Mouse (Mus musculus) MEL (cell line): ENCODE data around the gene Hacd3. TPM values are rescaled to one million over a fixed set of nuclear protein-coding genes. Genes with fewer than 3 reads are reported as not detected.

ENCODE experiments used
- DNase-seq: peaks from one replicate; pipeline ENCODE4 v3.0.0; 2011; ENCODE audit warnings: low read depth, low spot score
- H3K27ac ChIP-seq: 2 replicates; pipeline ENCODE4 v1.5.1; 2012; ENCODE audit warnings: low read depth, mild to moderate bottlenecking, control low read depth, low read length, moderate library complexity; ENCODE audit not compliant: control insufficient read depth
- H3K27me3 ChIP-seq, 2 experiments: fragments of 150-350 bp in 1 of 2; sonication (generic) in 1 of 2; 2 replicates each; pipeline ENCODE4 v1.6.1; 2012; ENCODE audit warnings: low read length in 2 of 2, mild to moderate bottlenecking in 2 of 2, improper control_type of control experiment in 1 of 2, moderate library complexity in 1 of 2; ENCODE audit not compliant: insufficient read depth in 2 of 2, control insufficient read depth in 1 of 2
- H3K36me3 ChIP-seq, 2 experiments: 2 replicates each; pipeline ENCODE4 v1.6.1; 2012 to 2014; ENCODE audit warnings: low read length in 2 of 2, improper control_type of control experiment in 1 of 2, inconsistent platforms in 1 of 2, mild to moderate bottlenecking in 1 of 2; ENCODE audit not compliant: insufficient read depth in 2 of 2, control insufficient read depth in 1 of 2
- H3K4me1 ChIP-seq, 2 experiments: fragments of 150-350 bp in 1 of 2; sonication (generic) in 1 of 2; 2 replicates each; pipeline ENCODE4 v1.6.1; 2012; ENCODE audit warnings: low read length in 2 of 2, improper control_type of control experiment in 1 of 2, mild to moderate bottlenecking in 1 of 2; ENCODE audit not compliant: insufficient read depth in 2 of 2, control insufficient read depth in 1 of 2
- H3K4me3 ChIP-seq, 2 experiments: fragments of 150-350 bp in 1 of 2; sonication (generic) in 1 of 2; 2 replicates each; pipeline ENCODE4 v1.5.1; 2012; ENCODE audit warnings: low read depth in 2 of 2, low read length in 2 of 2, mild to moderate bottlenecking in 2 of 2, moderate library complexity in 2 of 2, control low read depth in 1 of 2, improper control_type of control experiment in 1 of 2; ENCODE audit not compliant: control insufficient read depth in 1 of 2, insufficient read depth in 1 of 2
- H3K79me2 ChIP-seq: 2 replicates; pipeline ENCODE4 v1.6.1; 2012; ENCODE audit warnings: mild to moderate bottlenecking, low read length, moderate library complexity; ENCODE audit not compliant: control insufficient read depth, poor library complexity, insufficient read depth
- H3K9ac ChIP-seq: 2 replicates; pipeline ENCODE4 v1.6.1; 2012; ENCODE audit warnings: low read depth, mild to moderate bottlenecking, control low read depth, low read length, moderate library complexity; ENCODE audit not compliant: control insufficient read depth, poor library complexity, severe bottlenecking
- H3K9me3 ChIP-seq: fragments of 150-350 bp; sonication (generic); replicated peaks from 2 replicates; pipeline ENCODE4 v1.6.1; 2012; ENCODE audit warnings: mild to moderate bottlenecking, low read length, improper control_type of control experiment, moderate library complexity; ENCODE audit not compliant: insufficient read depth
- BHLHE40 ChIP-seq: IDR thresholded peaks from 2 replicates; pipeline ENCODE4 v1.6.1; 2012; ENCODE audit warnings: low read depth, mild to moderate bottlenecking, inconsistent platforms, low read length, improper control_type of control experiment, borderline replicate concordance
- CHD1 ChIP-seq: IDR thresholded peaks from 2 replicates; pipeline ENCODE4 v1.6.1; 2012; ENCODE audit warnings: low read depth, mild to moderate bottlenecking, inconsistent platforms, low read length, improper control_type of control experiment
- CHD2 ChIP-seq: IDR thresholded peaks from 2 replicates; pipeline ENCODE4 v1.6.1; 2011; ENCODE audit warnings: low read length, improper control_type of control experiment
- CTCF ChIP-seq, 3 experiments: IDR thresholded peaks in 2 of 3; conservative IDR thresholded peaks in 1 of 3; 2 replicates each; pipeline ENCODE4 v1.5.1; 2011 to 2012; ENCODE audit warnings: low read length in 3 of 3, low read depth in 2 of 3, mild to moderate bottlenecking in 2 of 3, improper control_type of control experiment in 1 of 3, inconsistent platforms in 1 of 3, mixed read lengths in 1 of 3, moderate library complexity in 1 of 3; ENCODE audit not compliant: control insufficient read depth in 1 of 3, insufficient read depth in 1 of 3, poor library complexity in 1 of 3, severe bottlenecking in 1 of 3
- E2F4 ChIP-seq: IDR thresholded peaks from 2 replicates; pipeline ENCODE4 v1.6.1; 2011; ENCODE audit warnings: low read depth, low read length, improper control_type of control experiment, borderline replicate concordance
- ETS1 ChIP-seq: IDR thresholded peaks from 2 replicates; pipeline ENCODE4 v1.6.1; 2012; ENCODE audit warnings: low read depth, mild to moderate bottlenecking, inconsistent platforms, low read length, improper control_type of control experiment, moderate library complexity
- GABPA ChIP-seq: IDR thresholded peaks from 2 replicates; pipeline ENCODE4 v1.6.1; 2012; ENCODE audit warnings: low read depth, mild to moderate bottlenecking, inconsistent platforms, low read length, improper control_type of control experiment, moderate library complexity
- HCFC1 ChIP-seq: IDR thresholded peaks from 2 replicates; pipeline ENCODE4 v1.6.1; 2012; ENCODE audit warnings: low read depth, mild to moderate bottlenecking, inconsistent platforms, low read length, improper control_type of control experiment, moderate library complexity
- JUND ChIP-seq: IDR thresholded peaks from 2 replicates; pipeline ENCODE4 v1.6.1; 2011; ENCODE audit warnings: low read depth, mild to moderate bottlenecking, improper control_type of control experiment, low read length
- KAT2A ChIP-seq: conservative IDR thresholded peaks from 2 replicates; pipeline ENCODE4 v1.6.1; 2012; ENCODE audit warnings: low read depth, low read length, improper control_type of control experiment, inconsistent platforms
- MAFK ChIP-seq: IDR thresholded peaks from 2 replicates; pipeline ENCODE4 v1.6.1; 2011; ENCODE audit warnings: low read depth, mild to moderate bottlenecking, low read length, improper control_type of control experiment, borderline replicate concordance
- MAX ChIP-seq: IDR thresholded peaks from 2 replicates; pipeline ENCODE4 v1.6.1; 2011; ENCODE audit warnings: low read length, improper control_type of control experiment
- MAZ ChIP-seq: IDR thresholded peaks from 2 replicates; pipeline ENCODE4 v1.6.1; 2012; ENCODE audit warnings: low read depth, mild to moderate bottlenecking, inconsistent platforms, low read length, improper control_type of control experiment
- MYB ChIP-seq: IDR thresholded peaks from 2 replicates; pipeline ENCODE4 v1.6.1; 2011; ENCODE audit warnings: mild to moderate bottlenecking, low read depth, low read length, improper control_type of control experiment
- POLR2A ChIP-seq, 2 experiments: IDR thresholded peaks; 2 replicates each; pipeline ENCODE4 v1.6.1; 2011 to 2012; ENCODE audit warnings: low read length in 2 of 2, mild to moderate bottlenecking in 2 of 2, control low read depth in 1 of 2, improper control_type of control experiment in 1 of 2, low read depth in 1 of 2, moderate library complexity in 1 of 2; ENCODE audit not compliant: control insufficient read depth in 1 of 2, insufficient read depth in 1 of 2, poor library complexity in 1 of 2
- POLR2AphosphoS5 ChIP-seq: IDR thresholded peaks from 2 replicates; pipeline ENCODE4 v1.6.1; 2012; ENCODE audit warnings: low read depth, borderline replicate concordance, mild to moderate bottlenecking, inconsistent platforms, low read length, moderate library complexity, mixed read lengths
- TAL1 ChIP-seq: IDR thresholded peaks from 2 replicates; pipeline ENCODE4 v1.6.1; 2012; ENCODE audit warnings: mild to moderate bottlenecking, inconsistent platforms, low read length, moderate library complexity, mixed read lengths
- TBP ChIP-seq: IDR thresholded peaks from 2 replicates; pipeline ENCODE4 v1.8.0; 2011; ENCODE audit warnings: low read depth, low read length, improper control_type of control experiment
- TCF12 ChIP-seq: IDR thresholded peaks from 2 replicates; pipeline ENCODE4 v1.6.1; 2014; ENCODE audit warnings: low read depth, mild to moderate bottlenecking, inconsistent platforms, low read length, improper control_type of control experiment, moderate library complexity
- UBTF ChIP-seq: IDR thresholded peaks from 2 replicates; pipeline ENCODE4 v1.6.1; 2012; ENCODE audit warnings: low read depth, mild to moderate bottlenecking, inconsistent platforms, low read length, improper control_type of control experiment, moderate library complexity, borderline replicate concordance; ENCODE audit not compliant: insufficient read depth
- ZC3H11A ChIP-seq: IDR thresholded peaks from 2 replicates; pipeline ENCODE4 v1.6.1; 2012; ENCODE audit warnings: low read depth, mild to moderate bottlenecking, inconsistent platforms, low read length, improper control_type of control experiment
- ZMIZ1 ChIP-seq: IDR thresholded peaks from 2 replicates; pipeline ENCODE4 v1.6.1; 2012; ENCODE audit warnings: low read depth, mild to moderate bottlenecking, inconsistent platforms, low read length, improper control_type of control experiment, moderate library complexity
- polyA plus RNA-seq, 2 experiments: library from polyadenylated mRNA; stranded (reverse) in 1 of 2; unstranded in 1 of 2; fragments of >175 nt in 1 of 2; fragments of >200 nt in 1 of 2; gene quantifications; 2 replicates each; pipeline versions ENCODE4 v1.2.1 to v1.2.4; 2012; ENCODE audit warnings: low replicate concordance in 2 of 2, low read depth in 1 of 2; ENCODE audit not compliant: insufficient read length in 2 of 2, insufficient read depth in 1 of 2, missing spikeins in 1 of 2
- total RNA-seq: library from RNA; depleted of rRNA; stranded (reverse); fragments of 300-350 nt; gene quantifications from 2 replicates; pipeline ENCODE4 v1.2.3, GENCODE M21; 2012

Gene Hacd3
- total and polyA plus RNA-seq, 3 experiments = 47.3 to 340 (median 57.9) TPM

DNA sequence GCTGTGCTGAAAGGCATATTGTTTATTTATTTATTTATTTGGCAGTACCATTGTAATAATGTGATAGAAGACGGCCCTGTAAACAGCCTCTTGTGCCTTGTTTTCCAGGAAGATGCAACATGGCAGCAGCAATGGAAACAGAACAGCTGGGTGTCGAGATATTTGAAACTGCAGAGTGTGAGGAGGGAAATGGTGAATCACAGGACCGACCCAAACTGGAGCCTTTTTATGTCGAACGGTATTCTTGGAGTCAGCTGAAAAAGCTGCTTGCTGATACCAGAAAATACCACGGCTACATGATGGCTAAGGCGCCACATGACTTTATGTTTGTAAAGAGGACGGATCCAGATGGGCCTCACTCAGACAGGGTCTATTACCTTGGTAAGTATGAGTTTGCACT lies 15.4 kb upstream of the Hacd3 start:
- H3K9ac ChIP-seq = no peak overlapping the region
- no peaks in the 10 kb centered on the region for H3K4me1 ChIP-seq
- no peak overlapping the region for H3K27ac ChIP-seq
- no peak overlapping the region for H3K4me3 ChIP-seq
- H3K79me2 ChIP-seq = peaks cover 21% of the 10 kb centered on the region
- TF ChIP-seq HCFC1 = no peak
- TF ChIP-seq MAZ = no peak
- H3K27me3 ChIP-seq = no peaks in the 10 kb centered on the region
- DNase-seq = no peak
- H3K9me3 ChIP-seq = no peaks in the 10 kb centered on the region
- H3K36me3 ChIP-seq = peaks cover 13 to 28% of the 10 kb centered on the region in 2 experiments

DNA sequence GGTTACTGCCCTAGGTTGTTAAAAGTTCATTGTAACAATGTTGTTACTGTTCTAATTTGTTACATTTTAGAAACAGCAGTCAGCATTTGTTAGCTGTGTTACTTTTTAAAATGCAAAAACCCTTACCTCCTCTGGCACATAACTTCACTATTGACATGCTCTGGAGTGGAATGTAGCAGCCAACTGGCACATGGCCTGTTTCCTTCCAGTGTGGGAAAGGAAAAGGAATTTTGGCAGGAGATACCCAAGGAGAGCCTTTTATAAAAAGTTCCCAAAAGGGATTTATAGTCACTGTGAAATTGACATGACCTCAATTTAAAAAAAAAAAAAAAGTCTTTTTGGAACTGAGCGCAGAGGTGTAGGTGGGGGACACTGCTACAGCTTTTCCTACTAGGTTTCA lies 15.0 kb upstream of the Hacd3 start:
- DNase-seq = no peak
- TF ChIP-seq ZC3H11A = no peak
- no peak for TF ChIP-seq BHLHE40
- no peak for TF ChIP-seq GABPA
- TF ChIP-seq ZMIZ1 = no peak
- TF ChIP-seq CHD1 = no peak
- no peak for TF ChIP-seq POLR2A (IDR thresholded peaks at IDR 0.05; ENCODE audit: control insufficient read depth in 1 of 2, insufficient read depth in 1 of 2, low read depth in 1 of 2, low read length in 2 of 2, poor library complexity in 1 of 2)
- TF ChIP-seq JUND = no peak
- no peak for TF ChIP-seq CTCF (IDR thresholded peaks at IDR 0.05 in 2 of 3, conservative IDR thresholded peaks at IDR 0.05 in 1 of 3; ENCODE audit: control insufficient read depth in 1 of 3, insufficient read depth in 1 of 3, low read depth in 2 of 3, low read length in 3 of 3, poor library complexity in 1 of 3, severe bottlenecking in 1 of 3)
- Histone ChIP-seq H3K79me2 (peaks cover 21% of the 10 kb centered on the region), H3K27ac (no peak overlapping the region), H3K36me3 (peaks cover 13 to 24% of the 10 kb centered on the region in 2 experiments), H3K27me3 (no peaks in the 10 kb centered on the region), H3K4me1 (no peaks in the 10 kb centered on the region), H3K9ac (no peak overlapping the region), H3K4me3 (no peak overlapping the region), H3K9me3 (no peaks in the 10 kb centered on the region)

DNA sequence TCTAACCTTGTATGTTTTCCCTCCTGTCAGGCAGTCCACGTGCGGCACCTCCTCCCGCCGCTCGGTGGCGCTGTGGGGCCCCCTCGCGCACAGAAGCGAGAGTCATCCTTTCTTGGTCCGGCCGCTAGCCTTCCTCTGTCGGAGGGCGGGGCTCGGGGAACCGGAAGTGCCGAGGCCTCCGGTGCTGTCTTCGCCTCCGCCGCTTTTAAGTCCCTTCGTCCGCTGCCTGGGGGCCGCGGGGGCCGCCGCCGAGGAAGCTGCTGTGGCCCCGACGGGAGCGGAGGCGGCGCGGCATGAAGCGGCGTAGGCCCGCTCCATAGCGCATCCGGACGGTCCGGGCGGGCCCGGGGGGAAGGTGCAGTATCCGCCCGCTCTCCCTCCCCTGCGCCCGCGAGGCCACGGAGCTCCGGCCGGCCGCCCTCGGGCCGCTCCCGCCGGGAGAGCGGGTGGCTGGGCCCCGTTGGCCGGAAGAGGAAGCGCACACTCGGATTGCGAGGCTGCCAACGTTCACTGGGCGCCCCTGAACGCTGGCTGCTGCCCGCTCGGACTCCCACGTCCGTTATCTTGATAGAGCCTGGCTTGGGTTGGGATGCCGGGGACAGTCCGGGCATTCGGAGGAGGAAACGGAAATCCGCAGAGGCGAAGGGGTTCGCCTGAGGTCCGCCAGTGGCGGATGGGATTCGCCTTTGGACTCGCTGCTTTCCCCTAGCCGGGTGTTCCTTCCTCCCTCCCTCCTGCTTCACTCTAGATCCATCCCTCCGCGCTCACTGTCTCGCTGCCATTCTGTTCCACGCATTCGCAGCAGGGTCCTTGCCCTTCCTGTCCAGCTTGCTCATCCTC lies 11.0 kb upstream of the Hacd3 start, which contains the start of gene Dpp8:
Gene Dpp8, plus strand, starts transcription at position 146 of the 840 bp plus-strand sequence.
- H3K4me3 ChIP-seq = peak within 1 kb of the TSS; percentile 79 to 80
- peaks cover 3 to 15% of the 10 kb centered on the region in 2 experiments; a peak in 3 of 4 replicates for H3K36me3 ChIP-seq
- peak within 1 kb of the TSS; percentile 75 for H3K27ac ChIP-seq
- H3K4me1 ChIP-seq = peaks cover 0 to 4% of the 10 kb centered on the region in 2 experiments; a peak in 1 of 4 replicates
- H3K79me2 ChIP-seq = peaks cover 18% of the 10 kb centered on the region
- DNase-seq = peak; percentile 97
- H3K9ac ChIP-seq = peak within 1 kb of the TSS; percentile 91
- no peaks in the 10 kb centered on the region for H3K9me3 ChIP-seq
- no peaks in the 10 kb centered on the region for H3K27me3 ChIP-seq
- TF ChIP-seq TCF12 = peak; percentile 61
- no peak for TF ChIP-seq ZC3H11A
- TF ChIP-seq MAX = peak; percentile 93
- TF ChIP-seq POLR2A (IDR thresholded peaks at IDR 0.05; ENCODE audit: control insufficient read depth in 1 of 2, insufficient read depth in 1 of 2, low read depth in 1 of 2, low read length in 2 of 2, poor library complexity in 1 of 2) = peak; percentile 76 to 89; a peak in 3 of 4 replicates
- 0 out of 2 replicates have a peak, but pooled peaks have one; percentile 59 for TF ChIP-seq UBTF
- TF ChIP-seq MAFK = no peak
- TF ChIP-seq KAT2A = no peak; the same call in 1 of the 2 replicates
- TF ChIP-seq MYB = no peak
- no peak for TF ChIP-seq ZMIZ1
- no peak for TF ChIP-seq TAL1
- TF ChIP-seq TBP = no peak; the same call in 1 of the 2 replicates
- no peak for TF ChIP-seq BHLHE40
- no peak for TF ChIP-seq CHD2
- peak; percentile 85 to 97 (median 96) for TF ChIP-seq CTCF (IDR thresholded peaks at IDR 0.05 in 2 of 3, conservative IDR thresholded peaks at IDR 0.05 in 1 of 3; ENCODE audit: control insufficient read depth in 1 of 3, insufficient read depth in 1 of 3, low read depth in 2 of 3, low read length in 3 of 3, poor library complexity in 1 of 3, severe bottlenecking in 1 of 3)
- TF ChIP-seq ETS1 = no peak; the same call in 1 of the 2 replicates
- TF ChIP-seq E2F4 = no peak
- TF ChIP-seq POLR2AphosphoS5 = 0 out of 2 replicates have a peak, but pooled peaks have one; percentile 28
- TF ChIP-seq GABPA = peak; percentile 80; the same call in 1 of the 2 replicates
